Mouse (Mus musculus) forebrain, embryonic 16.5 days (tissue): Measurements from ENCODE around the gene Olfr287. TPM values are rescaled to one million over a fixed set of nuclear protein-coding genes. Genes with fewer than 3 reads are reported as not detected.
A peak's percentile ranks its signal among the peaks of the same experiment; 100 is the strongest.

Experiments
- ATAC-seq: fragments of 200-750 bp; cut with Nextera tagmentation; 2 replicates; pipeline ENCODE4 v1.8.0; 2017; ENCODE audit warnings: mild to moderate bottlenecking, moderate library complexity
- H3K27ac ChIP-seq: fragments of 300-500 bp; sonication (generic); 2 replicates; pipeline ENCODE4 v1.5.1; 2014; ENCODE audit warnings: low read length, control low read depth
- H3K27me3 ChIP-seq: fragments of 300-500 bp; sonication (generic); replicated peaks from 2 replicates; pipeline ENCODE4 v1.6.1; 2014; ENCODE audit warnings: low read length; ENCODE audit not compliant: control insufficient read depth, insufficient read depth
- H3K36me3 ChIP-seq: fragments of 300-500 bp; sonication (generic); 2 replicates; pipeline ENCODE4 v1.6.1; 2014; ENCODE audit not compliant: control insufficient read depth, insufficient read depth
- H3K4me1 ChIP-seq: fragments of 300-500 bp; sonication (generic); replicated peaks from 2 replicates; pipeline ENCODE4 v1.6.1; 2014; ENCODE audit warnings: low read length; ENCODE audit not compliant: control insufficient read depth, insufficient read depth
- H3K4me2 ChIP-seq: fragments of 300-500 bp; sonication (generic); 2 replicates; pipeline ENCODE4 v1.6.1; 2014; ENCODE audit warnings: mild to moderate bottlenecking, low read length, control low read depth
- H3K4me3 ChIP-seq: fragments of 300-500 bp; sonication (generic); replicated peaks from 2 replicates; pipeline ENCODE4 v1.5.1; 2014; ENCODE audit warnings: mild to moderate bottlenecking, low read length, control low read depth
- H3K9ac ChIP-seq: fragments of 300-500 bp; sonication (generic); replicated peaks from 2 replicates; pipeline ENCODE4 v1.6.1; 2014; ENCODE audit warnings: low read depth, low read length, control low read depth
- H3K9me3 ChIP-seq: fragments of 300-500 bp; sonication (generic); 2 replicates; pipeline ENCODE4 v1.6.1; 2016; ENCODE audit warnings: low read length; ENCODE audit not compliant: control insufficient read depth
- WGBS: fragments of 180-500 bp; shearing (Covaris S2); extraction: QIAGEN DNeasy Blood & Tissue Kit; methylation state at CpG from one replicate; pipeline ENCODE4 v1.1.7; 2014; 5-methylcytosine and 5-hydroxymethylcytosine counted together
- polyA plus RNA-seq: library from polyadenylated mRNA; unstranded; fragments of >200 nt; fragmentation: Nextera tagmentation; extraction: Ambion mirVana; gene quantifications from 2 replicates; pipeline ENCODE4 v1.2.1, GENCODE M21; 2015

The Olfr287 gene
- polyA plus RNA-seq, 1 experiment from 2014 or later: not detected

DNA sequence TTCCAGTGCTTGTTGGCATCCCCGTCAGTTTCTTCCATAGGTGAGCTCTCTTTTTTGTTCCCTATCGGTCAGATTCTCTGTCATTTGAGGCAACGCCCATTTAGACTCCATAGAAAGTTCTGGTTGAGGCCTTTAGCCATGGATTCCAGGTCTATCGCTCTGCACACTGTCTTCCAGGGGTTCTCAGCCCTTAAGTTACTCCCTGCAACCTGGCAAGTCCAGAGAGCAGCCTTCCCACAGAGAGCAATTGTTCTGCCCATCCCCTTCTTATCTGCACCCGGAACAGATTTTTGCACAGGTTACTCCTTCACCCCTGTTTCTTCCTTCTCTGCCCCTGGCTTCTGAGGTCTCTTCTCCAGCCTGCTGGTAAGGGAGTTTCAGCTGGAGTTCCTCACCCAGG, 48.7 kb downstream of the Olfr287 start:
- Histone ChIP-seq H3K27ac (no peak overlapping the region), H3K9ac (no peak overlapping the region), H3K36me3 (no peaks in the 10 kb centered on the region), H3K9me3 (no peaks in the 10 kb centered on the region), H3K4me2 (no peak overlapping the region), H3K4me1 (peaks cover 17% of the 10 kb centered on the region), H3K4me3 (no peak overlapping the region), H3K27me3 (peaks cover 17% of the 10 kb centered on the region)
- WGBS: 69% methylated on average over 5 of the region's 5 CpGs
- ATAC-seq: no peak

DNA sequence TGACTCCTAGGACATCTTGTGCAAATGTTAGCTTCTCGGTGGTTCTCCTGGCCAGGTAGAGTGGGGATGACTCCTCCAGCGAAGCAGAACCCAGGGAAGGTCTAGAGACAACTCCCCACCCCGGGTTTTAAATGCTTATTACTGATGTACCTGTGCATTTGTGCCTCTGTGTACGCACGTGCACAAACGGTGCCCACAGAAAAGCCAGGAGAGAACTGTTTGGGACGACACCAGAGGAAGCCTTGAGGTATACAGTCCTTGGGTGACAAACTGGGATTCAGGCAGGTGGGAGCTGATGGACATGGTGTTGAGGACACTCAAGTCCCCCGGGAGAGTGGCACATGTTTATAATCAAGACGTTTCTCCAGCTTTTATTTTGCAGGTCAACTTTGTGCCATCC, 49.9 kb downstream of the Olfr287 start:
- Histone ChIP-seq H3K4me1 (peaks cover 24% of the 10 kb centered on the region), H3K36me3 (no peaks in the 10 kb centered on the region), H3K27me3 (peaks cover 8% of the 10 kb centered on the region), H3K4me2 (0 out of 2 replicates have a peak overlapping the region, but pooled peaks have one; percentile 2), H3K9me3 (no peaks in the 10 kb centered on the region), H3K27ac (no peak overlapping the region), H3K9ac (no peak overlapping the region), H3K4me3 (no peak overlapping the region)
- ATAC-seq: no peak
- 79% methylated on average over 9 of the region's 9 CpGs for WGBS

DNA sequence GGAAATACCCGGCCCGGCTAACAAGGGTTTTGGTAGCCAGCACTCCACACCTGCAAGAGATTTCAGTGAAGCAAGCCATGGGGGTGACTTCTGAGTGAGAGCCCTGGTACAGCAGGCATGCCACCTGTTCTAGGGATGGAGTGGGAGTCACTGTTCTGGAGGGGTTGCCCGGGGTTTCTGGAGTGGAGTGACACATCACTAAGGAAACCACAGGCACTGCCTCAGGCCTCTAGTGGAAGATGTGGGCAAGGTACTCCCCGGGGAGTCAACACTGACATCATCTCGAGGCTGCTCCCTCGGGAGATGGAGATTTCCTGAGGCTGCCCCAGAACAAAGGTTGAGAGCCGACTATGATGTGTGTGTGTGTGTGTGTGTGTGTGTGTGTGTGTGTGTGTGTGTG, 50.5 kb downstream of the Olfr287 start:
- H3K36me3 ChIP-seq: no peaks in the 10 kb centered on the region
- H3K4me1 ChIP-seq: peaks cover 24% of the 10 kb centered on the region
- no peak overlapping the region for H3K27ac ChIP-seq
- ATAC-seq: no peak
- H3K4me3 ChIP-seq: peak overlapping the region; percentile 73
- no peak overlapping the region for H3K9ac ChIP-seq
- peak overlapping the region; percentile 82 for H3K4me2 ChIP-seq
- peaks cover 5% of the 10 kb centered on the region for H3K27me3 ChIP-seq
- 36% methylated on average over 7 of the region's 7 CpGs for WGBS
- no peaks in the 10 kb centered on the region for H3K9me3 ChIP-seq

DNA sequence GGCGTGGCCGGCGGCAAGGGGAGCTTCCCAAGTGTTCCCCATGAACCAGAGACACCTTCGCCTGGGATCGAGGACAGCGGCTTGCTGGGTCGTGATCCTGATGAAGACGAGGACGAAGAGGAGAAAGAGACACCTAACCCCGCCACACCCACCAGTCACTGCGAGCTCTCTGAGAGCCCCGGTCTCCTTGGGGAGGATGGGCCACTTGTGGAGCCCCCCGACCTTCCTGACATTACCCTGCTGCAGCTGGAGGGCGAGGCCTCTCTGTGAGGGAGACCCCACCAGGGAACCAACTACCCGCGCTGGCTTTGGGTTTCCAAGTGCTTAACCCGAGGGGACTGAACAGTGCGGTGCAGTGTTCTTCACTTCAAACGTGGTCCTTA, 52.2 kb downstream of the Olfr287 start:
- ATAC-seq: no peak

DNA sequence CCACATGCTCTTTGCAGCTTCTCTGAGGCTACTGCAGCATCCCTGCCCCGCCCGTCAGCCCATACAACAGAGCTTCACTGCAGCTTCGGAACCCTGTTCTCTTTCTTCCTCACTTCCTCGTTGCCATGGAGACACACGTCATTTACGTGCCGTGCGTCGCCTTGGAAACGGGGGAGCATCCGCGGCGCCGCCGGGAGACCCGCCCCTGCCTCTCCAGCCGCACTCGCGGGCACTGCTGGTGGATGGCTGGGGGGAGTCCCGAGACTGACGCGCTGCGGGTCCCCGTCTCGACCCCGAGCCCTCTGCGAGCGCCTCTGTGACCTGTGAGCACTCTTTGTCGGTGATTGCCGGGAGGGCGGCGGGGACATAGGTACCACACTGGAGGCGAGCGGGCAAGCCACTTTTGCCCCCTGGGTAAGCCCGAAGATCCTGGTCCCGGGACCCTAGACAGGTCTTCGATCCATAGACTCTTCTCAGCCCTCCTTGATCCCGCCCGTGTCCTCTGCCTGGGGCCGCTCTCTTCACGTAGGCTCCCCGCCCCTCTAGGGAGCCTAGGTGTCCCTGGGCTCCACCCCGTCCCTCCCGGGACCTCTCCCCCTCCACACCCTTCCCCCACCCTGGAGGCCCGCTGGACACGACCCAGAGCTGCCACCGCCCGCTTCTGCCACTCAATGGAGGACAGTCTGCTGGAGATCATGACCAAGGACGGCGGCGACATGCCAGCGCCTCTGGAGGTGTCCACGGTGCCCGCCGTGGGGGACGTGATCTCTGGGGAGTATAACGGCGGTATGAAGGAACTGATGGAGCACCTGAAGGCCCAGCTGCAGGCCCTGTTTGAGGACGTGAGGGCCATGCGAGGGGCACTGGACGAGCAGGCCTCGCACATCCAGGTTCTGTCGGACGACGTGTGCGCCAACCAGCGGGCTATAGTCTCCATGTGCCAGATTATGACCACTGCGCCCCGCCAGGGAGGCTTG, 52.9 kb downstream of the Olfr287 start:
- peak overlapping the region; percentile 73 for H3K4me3 ChIP-seq
- H3K9ac ChIP-seq: peak overlapping the region; percentile 82
- H3K4me1 ChIP-seq: peaks cover 24% of the 10 kb centered on the region
- H3K27me3 ChIP-seq: peaks cover 5% of the 10 kb centered on the region
- ATAC-seq: peak; percentile 97
- no peaks in the 10 kb centered on the region for H3K9me3 ChIP-seq
- H3K27ac ChIP-seq: peak overlapping the region; percentile 96
- under 1% methylated on average over 69 of the region's 69 CpGs for WGBS
- peak overlapping the region; percentile 82 for H3K4me2 ChIP-seq
- no peaks in the 10 kb centered on the region for H3K36me3 ChIP-seq

More for the DNA sequence above, 52.2 kb downstream of the Olfr287 start:
- Histone ChIP-seq H3K27me3 (peaks cover 5% of the 10 kb centered on the region), H3K27ac (no peak overlapping the region), H3K36me3 (no peaks in the 10 kb centered on the region), H3K9ac (peak overlapping the region; percentile 82), H3K4me2 (peak overlapping the region; percentile 82), H3K9me3 (no peaks in the 10 kb centered on the region), H3K4me3 (peak overlapping the region; percentile 73), H3K4me1 (peaks cover 24% of the 10 kb centered on the region)
- 10% methylated on average over 19 of the region's 19 CpGs for WGBS

DNA sequence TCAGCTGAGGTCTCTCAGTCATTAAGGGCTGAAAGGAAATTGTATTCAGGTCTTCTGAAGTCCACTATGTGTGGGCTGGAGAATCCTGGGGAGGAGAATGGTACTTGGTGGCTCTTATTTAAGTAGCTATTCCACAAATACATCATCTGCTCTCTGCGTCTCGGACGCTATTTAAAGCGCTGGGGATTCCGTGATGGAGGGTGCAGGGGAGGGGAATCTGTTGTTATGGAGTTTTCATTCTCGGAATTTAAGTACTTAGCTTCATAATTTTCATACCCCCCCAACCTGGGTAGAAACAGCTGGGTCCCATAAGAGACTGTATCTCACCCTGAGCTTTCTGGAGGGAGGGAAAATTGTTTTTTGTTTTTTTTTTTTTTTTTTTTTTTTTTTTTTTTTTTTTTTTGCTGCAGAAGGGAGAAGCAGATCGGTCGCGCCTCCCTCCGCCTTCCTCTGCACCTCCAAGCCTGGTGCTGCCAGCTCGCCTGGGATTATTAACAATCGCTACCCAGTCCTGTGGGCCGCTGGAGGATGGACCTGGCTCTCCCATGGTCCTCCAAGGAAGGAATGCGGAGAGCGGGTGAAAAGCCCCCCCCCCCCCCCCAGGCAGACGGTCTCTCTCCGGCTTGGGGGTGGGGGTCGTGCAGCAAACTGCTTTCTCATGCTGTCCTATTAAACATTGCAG, 53.8 kb downstream of the Olfr287 start, which contains the start of gene Ccdc184:
TSS of gene Ccdc184 (plus strand) at position 196 of the 682 bp plus-strand sequence.
- H3K4me1 ChIP-seq: peaks cover 24% of the 10 kb centered on the region
- 1% methylated on average over 16 of the region's 18 CpGs for WGBS

DNA sequence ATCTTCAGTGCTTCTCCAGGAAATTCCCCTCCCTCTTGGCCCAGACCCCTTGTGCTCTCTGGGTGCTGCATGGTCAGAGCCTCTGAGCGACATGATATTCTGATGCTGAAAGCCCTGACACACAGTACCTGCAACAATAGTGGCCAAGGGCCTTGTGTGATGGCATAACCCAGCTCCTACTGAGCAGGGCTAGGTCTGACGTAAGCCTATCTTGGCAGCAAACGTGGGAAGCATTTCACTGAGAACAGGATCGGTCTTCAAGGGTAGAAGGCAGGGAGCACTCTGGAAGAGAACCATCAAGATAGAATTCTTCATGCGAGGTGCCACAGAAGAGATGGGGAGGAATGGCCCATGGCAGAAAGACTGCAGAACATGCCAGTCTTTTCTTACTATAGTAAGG, 55.3 kb downstream of the Olfr287 start, which contains the start of gene Asb8:
TSS of gene Asb8 (minus strand) at position 101 of the 400 bp plus-strand sequence.
- Histone ChIP-seq H3K27me3 (peaks cover 5% of the 10 kb centered on the region), H3K9me3 (no peaks in the 10 kb centered on the region), H3K4me1 (peaks cover 24% of the 10 kb centered on the region), H3K27ac (no peak within 1 kb of the TSS), H3K9ac (no peak within 1 kb of the TSS), H3K4me2 (no peak within 1 kb of the TSS), H3K4me3 (no peak within 1 kb of the TSS; the same call in 1 of the 2 replicates), H3K36me3 (no peaks in the 10 kb centered on the region)
- WGBS: 82% methylated on average over 5 of the region's 5 CpGs
- ATAC-seq: no peak

More for the DNA sequence above, 53.8 kb downstream of the Olfr287 start, which contains the start of gene Ccdc184:
- ATAC-seq: peak; percentile 77
- Histone ChIP-seq H3K36me3 (no peaks in the 10 kb centered on the region), H3K27ac (peak within 1 kb of the TSS; percentile 96), H3K4me3 (peak within 1 kb of the TSS; percentile 73), H3K9me3 (no peaks in the 10 kb centered on the region), H3K9ac (peak within 1 kb of the TSS; percentile 82), H3K27me3 (peaks cover 5% of the 10 kb centered on the region), H3K4me2 (peak within 1 kb of the TSS; percentile 82)

DNA sequence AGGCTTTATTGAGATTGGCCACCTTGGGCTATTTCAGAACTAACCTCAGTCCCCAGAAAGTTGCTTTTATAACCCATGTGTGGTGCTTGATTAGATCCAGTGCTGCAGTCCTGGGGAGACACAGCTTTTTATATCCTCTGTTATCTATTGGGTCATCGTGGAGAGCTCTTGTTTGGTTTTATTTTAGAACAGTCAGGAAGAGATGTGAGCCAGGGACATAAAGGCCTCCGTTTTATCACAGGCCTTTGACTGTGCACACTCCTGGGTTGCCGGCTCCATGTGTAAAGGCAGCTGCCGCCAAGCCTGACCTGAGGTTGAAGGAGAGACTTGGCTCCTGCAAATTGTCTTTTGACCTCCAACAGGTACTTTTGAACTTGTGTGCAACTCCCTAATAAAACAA, 58.3 kb downstream of the Olfr287 start:
- Histone ChIP-seq H3K27ac (no peak overlapping the region), H3K4me2 (no peak overlapping the region), H3K36me3 (no peaks in the 10 kb centered on the region), H3K9me3 (no peaks in the 10 kb centered on the region), H3K9ac (no peak overlapping the region), H3K27me3 (no peaks in the 10 kb centered on the region), H3K4me3 (no peak overlapping the region), H3K4me1 (peaks cover 7% of the 10 kb centered on the region)
- no peak for ATAC-seq
- WGBS: 88% methylated on average over 4 of the region's 4 CpGs
